Mouse (Mus musculus) yolk sac, embryonic 10.5 days (tissue): ENCODE results near the gene Bet1l.
A peak's percentile ranks its signal among the peaks of the same experiment; 100 is the strongest.
"Not testable (repeated sequence)": the region's sequence is repeated elsewhere in the genome, so short reads cannot be mapped to it uniquely, and the experiment has no call there.

Experiments used
- DNase-seq: peaks from one replicate; pipeline ENCODE4 v3.0.0-alpha.2; 2017; ENCODE audit warnings: low spot score

Gene Bet1l

GRCm38 (mm10) chr7:140857550-140858505, at the start of gene Bet1l:
TSS of gene Bet1l (minus strand) at chr7:140857577.
- DNase-seq, result no peak

DNA sequence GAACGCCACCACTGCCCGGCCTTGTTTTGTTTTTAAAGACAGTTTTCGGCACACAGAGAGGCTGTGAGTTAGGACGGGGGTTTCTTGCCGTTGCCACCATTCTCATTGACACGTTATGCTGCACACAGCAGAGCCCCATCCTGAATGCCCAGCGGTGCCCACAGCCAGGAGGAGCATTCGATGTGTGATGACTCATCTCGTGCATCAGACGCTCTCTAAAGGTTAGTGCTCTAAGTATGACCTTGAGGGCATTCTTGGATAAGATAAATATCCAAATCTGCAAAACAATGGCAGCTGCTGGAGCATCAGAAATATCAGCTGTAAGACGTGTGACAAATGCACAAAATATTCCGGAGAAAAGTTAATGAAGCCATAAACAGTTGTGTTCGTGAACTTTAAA, 49.8 kb upstream of the Bet1l start:
- DNase-seq, result no peak

DNA sequence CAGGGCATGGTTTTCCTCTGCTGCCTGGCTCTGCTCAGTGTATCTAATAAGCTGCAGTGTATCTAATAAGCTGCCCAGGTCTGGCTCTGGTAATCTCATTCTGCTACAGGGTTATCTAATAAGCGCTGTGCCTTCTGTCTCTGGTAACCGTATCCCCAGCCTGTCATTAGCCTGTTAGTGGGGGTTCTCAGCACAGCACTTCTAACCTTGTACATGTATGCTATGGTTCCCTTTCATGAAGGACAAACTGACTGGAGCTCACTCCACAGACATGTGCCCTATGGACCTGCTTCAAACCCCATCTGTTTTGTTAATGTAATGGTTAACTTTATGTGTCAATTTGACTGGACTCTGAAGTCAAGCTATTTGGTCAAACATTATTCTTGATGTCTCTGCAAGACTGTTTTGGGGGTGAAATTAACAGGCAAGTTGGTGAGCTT, 48.3 kb upstream of the Bet1l start:
- peak; percentile 49 for DNase-seq

DNA sequence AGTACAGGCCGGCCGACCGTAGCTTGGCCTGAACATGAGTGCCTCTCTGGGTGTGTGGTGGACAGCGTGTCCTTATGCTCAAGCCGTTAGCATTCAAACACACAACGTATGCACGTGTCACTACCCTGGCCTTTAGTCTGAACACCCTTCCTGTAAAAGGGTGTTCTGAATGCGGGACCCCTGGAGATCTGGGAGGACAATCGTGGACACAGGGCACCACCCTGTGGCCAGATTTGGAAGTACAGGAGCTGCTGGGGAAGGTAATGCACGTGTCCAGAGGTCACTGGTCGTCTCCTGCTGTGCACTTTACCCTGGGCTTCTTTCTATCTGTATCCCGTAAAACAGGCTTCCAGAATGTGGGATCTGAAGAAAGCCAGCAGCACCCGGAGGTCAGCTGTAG, 45.8 kb upstream of the Bet1l start:
- DNase-seq, result peak; percentile 83

- DNase-seq, result no peak
These were observed 44.9 kb upstream of the Bet1l start for GRCm38 (mm10) chr7:140902036-140902875.

DNA sequence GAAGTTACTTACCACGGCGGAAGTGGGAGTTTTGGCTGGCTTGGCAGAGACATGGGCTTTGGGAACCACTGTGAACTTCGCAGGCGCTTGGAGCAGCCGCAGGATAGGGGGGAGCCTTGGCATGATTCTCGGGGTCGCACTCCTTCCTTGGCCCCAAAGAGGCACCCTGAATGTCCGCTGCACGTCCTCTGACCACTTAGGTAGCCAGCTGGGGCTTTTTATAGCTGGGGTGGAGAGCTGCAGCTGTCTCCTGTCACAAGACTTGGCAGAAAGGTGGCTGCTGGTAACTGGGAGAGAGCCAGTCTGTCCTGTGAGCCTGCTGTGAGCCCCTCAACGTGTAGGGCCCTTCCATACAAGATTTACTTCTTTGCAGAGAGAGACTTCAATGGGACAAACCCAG, 42.8 kb upstream of the Bet1l start, which contains the start of gene Cox8b:
Gene Cox8b (minus strand): TSS at position 227 of the 400 bp plus-strand sequence.
- no peak for DNase-seq

- no peak for DNase-seq
These were observed 41.7 kb upstream of the Bet1l start for GRCm38 (mm10) chr7:140899121-140899520.

DNA sequence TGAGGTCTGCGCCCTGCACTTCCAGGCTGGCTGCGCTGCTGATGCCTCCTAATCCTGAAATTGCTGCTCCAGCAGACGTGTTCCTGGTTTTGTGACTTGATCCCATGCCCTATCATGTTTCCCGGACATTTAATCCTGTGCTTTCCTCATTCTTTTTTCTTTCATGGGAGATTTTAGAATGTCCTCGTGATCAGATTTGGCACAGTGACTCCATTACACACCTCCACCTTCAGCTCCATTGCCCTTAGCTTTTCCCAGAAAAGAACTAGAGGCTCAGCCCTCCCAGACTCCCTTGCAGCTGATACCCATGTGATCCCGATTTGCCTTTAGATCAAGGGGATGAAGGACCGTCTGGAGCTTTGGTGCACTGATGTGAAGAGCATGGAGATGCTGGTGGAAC, 40.5 kb upstream of the Bet1l start:
- no peak for DNase-seq

DNA sequence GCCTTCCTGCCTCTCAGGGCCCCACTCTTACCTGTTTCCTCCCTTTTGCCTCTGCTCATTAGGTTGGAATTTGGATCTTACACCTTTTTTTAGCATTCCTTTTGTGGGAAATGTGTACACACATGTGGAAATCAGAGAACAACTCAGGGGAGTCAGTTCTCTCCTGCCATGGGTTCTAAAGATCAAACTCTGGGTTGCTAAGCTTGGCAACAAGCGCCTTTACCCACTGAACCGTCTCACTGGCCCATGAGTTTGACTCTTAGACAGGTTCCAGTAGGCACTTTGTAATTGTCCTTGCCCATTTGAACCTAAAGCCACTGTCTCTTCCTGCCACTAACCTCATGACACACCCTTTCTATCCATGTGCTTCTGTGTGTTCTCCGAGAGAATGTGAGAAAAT, 37.2 kb upstream of the Bet1l start:
- DNase-seq, result no peak

- no peak for DNase-seq
These were observed 36.7 kb upstream of the Bet1l start for GRCm38 (mm10) chr7:140894031-140894430.

DNA sequence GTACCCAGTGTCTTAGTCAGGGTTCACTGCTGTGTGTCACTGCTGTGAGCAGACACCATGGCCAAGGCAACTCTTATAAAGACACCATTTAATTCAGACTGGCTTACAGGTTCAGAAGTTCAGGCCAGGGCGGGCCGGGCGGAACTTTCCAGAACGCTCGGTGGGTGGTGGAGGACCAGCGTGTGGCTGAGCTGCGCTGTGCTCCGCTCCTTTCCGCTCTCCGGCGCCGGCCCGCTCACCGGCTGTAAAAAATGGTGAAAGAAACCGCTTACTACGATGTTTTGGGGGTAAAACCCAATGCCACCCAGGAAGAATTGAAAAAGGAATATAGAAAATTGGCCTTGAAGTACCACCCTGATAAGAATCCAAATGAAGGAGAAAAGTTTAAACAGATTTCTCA, 33.3 kb upstream of the Bet1l start:
- not testable (repeated sequence) for DNase-seq

DNA sequence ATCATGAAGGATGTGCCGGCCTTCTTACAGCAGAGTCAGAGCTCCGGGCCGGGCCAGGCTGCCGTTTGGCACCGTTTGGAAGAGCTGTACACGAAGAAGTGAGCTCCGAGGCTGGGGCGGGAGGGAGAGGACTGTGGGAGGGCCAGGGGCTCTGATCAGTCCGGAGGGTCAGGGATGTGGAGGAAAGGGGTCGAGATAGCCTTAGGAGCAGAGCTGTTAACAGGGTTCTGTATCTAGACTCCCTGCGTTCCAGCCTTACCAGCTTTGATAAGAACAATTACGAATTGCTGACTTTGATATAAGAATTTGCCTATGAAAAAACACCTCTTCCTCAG, 25.1 kb upstream of the Bet1l start:
- no peak for DNase-seq

GRCm38 (mm10) chr7:140881696-140882468, 24.5 kb upstream of the Bet1l start, which contains the start of the genes Psmd13 and Sirt3:
TSS of gene Psmd13 (plus strand) at chr7:140881968.
TSS of gene Sirt3 (minus strand) at chr7:140882309.
- peak; percentile 91 for DNase-seq

DNA sequence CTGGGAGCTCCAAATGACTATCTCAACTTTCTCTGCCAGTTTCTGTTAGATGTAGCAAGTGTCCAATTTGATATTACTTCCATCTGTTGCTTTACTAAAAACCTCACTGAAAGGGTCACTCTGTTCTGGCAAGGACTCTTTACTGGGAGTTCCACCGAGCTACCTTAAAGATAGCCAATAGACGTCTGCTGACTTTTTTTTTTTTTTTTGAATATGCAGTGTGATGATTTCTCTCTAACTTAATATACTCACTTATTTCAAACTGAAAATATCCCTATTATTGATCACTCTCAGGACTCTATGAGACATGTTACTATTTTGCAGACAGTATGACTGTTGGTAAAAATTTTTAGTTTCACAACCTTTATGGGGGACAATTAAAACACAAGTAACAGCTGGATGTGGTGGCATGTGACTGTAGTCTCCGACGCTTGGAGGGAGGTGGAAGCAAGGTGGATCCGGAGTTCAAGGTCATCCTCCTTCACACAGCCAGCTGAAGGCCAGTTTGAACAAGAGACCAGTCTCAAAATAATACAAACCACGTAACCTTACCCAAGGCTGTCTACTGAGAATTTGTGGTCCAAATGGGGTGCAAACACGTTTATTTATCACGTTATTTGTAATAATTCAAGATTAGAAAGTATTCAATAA, 23.6 kb upstream of the Bet1l start:
- DNase-seq, result no peak

GRCm38 (mm10) chr7:140880419-140880818, 23.0 kb upstream of the Bet1l start:
- DNase-seq, result peak; percentile 26

- no peak for DNase-seq
These were observed 22.0 kb upstream of the Bet1l start for GRCm38 (mm10) chr7:140879355-140879754.

GRCm38 (mm10) chr7:140877364-140877763, 20.0 kb upstream of the Bet1l start:
- DNase-seq, result no peak

DNA sequence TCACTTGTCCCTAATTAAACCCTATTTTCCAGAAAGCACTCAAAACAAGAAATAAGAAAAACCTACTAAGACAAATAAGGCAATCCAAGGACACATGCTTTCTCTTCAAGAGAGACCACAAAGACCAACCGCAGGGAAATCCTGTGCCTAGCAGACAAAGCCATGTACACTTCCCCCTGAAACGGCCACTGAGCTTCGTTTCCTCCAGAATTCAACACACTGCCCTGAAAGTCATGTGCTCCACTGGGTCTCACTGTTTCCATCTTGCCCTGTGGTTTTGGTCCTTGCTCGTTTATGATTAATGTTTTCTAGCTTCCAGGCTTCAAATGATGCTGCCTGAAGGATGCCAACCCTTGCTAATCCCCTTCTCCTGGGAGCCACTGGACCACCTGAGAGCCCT, 16.8 kb upstream of the Bet1l start:
- DNase-seq, result no peak

DNA sequence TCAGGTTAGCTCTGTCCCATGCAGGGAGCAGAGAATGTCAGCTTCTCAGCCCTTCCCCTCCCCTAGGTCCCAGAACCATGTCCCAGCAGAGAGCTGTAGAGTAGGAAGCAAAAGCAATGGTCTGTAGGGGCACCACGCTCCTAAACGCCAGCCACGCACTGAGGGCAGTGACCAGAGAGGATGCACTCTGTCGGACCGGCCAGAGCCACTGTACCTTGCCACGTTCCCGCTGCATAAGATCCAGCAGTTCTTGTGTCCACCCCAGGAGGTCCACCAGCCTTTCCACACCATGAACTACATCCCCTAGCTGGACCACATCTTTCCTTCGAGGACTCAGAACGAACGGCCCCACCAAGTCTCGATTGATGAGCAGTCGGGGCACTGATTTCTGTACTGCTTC, 7.4 kb upstream of the Bet1l start:
- no peak for DNase-seq

DNA sequence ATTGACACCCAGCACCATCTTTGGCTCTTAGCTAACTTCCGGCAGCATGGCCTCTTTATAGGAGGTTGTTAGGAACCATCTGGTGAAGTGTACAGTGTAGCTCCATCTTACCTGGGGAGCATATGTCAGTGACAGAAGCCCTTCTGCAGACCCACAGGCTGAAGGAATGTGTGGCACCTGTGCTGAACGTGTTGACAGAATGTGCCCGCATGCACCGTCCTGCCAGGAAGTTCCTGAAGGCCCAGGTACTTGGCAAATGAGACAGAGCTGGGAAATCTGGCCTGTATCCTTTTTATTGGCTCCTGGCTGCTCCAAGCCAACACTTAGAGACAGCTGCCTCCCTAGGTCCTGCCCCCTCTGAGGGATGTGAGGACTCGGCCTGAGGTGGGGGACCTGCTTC, 3.4 kb upstream of the Bet1l start:
- no peak for DNase-seq

GRCm38 (mm10) chr7:140859997-140860396, 2.6 kb upstream of the Bet1l start:
- no peak for DNase-seq
